Mouse (Mus musculus) ZHBTc4 (cell line): Measurements from ENCODE around the gene Pik3r6.
A peak's percentile ranks its signal among the peaks of the same experiment; 100 is the strongest.

ENCODE experiments used
- DNase-seq: peaks from one replicate; pipeline ENCODE4 v3.0.0-alpha.2; 2011; ENCODE audit warnings: low read depth, low spot score

The Pik3r6 gene

DNA sequence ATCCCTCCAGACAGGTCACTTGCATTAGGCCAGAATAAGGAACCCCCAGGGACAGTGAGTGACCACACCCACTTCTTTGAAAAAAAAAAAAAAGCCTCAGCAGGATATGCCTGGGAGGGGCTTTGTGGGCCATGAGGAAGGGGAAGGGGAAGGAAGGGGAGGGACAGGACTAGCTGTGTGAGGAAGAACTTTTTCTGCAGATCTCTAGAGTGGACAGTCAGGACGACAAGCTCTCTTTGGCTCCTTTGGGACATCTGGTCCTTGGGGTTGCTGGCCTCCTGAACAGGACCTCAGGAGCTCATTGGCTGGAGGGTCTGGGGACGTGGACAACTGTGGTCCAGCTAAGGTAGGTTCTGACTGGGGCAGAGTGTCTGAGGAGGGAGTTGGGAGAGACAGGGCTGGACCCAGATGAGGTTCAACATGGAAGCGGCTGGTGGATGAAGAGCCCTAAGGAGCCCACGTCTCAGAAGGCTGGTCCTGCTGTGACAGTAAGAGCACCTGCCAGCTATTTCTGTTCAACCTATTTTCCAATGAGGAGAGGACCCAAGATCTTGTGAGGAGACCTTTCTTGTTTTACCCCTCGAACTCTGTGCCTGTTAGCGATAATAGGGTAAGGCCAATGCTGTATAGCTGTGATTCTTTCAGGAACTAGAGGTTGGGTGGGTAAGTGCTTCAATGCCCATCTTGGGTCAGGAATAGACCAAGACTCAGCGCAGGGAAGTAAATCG is at the start of gene Pik3r6:
TSS of gene Pik3r6 (plus strand) at position 118 of the 728 bp plus-strand sequence.
- DNase-seq = no peak

DNA sequence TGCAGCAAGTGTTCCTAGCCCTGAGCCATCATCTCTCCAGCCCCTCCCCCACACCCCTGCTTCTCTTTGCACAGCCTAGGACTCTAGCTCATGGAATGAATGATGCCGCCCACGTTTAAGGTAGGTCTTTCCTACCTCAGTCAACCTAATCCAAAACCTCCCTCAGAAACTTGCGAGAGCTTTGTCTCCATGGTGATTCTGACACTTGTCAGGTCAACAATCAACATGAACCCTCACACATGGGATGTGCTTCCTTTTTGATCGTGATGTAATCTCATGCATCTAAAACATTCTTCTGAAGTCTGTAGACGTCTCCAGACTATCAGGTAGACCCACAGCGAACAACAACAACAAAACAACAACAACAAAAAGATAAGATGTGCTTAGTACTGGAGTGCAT is 49.5 kb upstream of the Pik3r6 start:
- no peak for DNase-seq

DNA sequence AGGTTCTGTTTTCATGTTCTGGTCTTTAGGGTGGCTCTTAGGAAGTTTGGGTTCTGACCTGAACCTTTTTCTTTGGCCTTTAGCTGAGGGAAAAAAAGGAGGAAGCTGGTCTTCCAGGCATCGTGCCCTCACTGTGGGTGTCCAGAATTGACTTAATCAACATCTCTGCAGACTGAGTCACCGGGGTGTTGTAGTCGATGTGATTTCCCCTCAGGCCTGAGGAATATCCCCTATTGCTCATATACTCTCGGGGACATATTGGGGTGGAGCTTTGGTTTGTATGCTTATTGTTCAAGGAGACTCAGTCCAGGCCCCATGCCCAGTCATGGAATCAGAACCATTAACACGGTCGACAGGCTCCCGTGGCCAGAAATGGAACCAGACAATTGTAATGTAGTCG is 44.7 kb upstream of the Pik3r6 start:
- DNase-seq = no peak

DNA sequence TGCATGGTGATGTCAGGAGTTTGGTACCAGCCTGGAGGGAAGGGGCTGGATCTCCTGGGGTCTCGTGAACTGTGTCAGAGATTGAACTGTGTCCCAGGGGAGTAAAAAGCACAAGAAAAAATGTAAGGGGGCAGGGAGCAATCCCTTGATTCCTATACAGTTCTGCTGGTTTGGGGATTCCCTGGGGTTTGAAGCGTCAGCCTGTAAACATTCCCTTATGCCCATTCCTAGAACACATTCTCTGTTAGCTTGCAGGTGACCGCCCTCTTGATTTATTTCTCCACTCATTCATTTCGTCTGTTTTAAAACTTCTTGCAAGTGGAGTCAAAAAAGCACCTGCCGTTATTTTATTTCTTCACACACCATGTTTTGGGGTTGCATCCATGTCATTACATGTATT is 43.8 kb upstream of the Pik3r6 start:
- DNase-seq = no peak

DNA sequence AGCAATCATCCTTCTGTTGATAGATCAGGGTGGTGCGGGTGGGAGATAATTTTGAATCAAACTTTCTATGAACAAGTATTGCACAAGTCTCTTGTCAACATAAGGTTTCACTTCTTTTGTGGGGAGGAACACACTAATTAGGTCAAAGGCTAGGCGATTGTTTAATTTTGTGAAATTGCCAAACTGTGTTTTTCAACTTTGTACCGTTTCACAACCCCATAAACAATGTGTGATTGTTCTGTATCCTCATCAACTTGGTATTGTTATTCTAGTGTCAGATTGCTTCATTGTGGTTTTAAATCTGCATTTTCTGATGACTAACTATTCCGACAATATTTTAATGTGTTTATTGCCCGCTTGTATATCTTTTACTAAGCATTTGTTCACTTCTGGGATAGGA is 43.3 kb upstream of the Pik3r6 start:
- DNase-seq = no peak

DNA sequence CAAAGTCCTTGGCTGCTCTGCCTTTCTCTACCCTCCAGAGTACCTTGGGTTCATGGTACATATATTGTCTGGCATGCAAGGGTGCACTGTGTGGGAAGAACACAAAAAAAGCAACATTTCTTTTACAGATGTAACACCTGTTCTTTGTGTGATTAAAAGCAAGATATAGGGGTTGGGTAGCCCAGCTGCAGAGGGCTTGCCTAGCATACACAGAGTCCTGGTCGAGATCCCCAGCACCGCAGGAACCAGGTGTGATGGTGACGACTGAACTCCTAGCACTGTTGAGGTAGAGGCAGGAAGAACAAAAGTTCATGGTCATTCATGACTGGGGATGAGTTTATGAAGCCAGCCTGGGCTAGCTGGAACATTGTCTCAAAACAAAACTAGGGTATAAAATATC is 40.1 kb upstream of the Pik3r6 start:
- DNase-seq = no peak

DNA sequence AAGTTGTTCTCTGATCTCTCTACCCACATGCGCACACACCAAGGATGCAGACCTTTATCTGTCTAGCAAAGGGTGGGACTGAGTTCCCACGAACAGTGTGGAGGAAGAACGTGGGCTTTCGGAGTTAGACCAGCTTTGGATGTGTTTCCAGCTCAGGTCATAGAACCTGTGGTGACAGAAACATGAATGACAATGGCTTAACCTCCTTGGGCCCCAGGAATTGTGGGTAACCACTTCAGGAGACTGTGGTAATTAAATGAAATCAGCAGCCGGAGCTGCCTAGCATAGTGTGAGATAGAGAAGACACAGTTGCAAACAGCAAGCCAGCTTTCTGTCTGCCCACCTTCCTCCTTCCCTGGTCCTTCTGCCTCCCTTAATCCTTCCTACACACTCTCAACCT is 38.6 kb upstream of the Pik3r6 start:
- no peak for DNase-seq

DNA sequence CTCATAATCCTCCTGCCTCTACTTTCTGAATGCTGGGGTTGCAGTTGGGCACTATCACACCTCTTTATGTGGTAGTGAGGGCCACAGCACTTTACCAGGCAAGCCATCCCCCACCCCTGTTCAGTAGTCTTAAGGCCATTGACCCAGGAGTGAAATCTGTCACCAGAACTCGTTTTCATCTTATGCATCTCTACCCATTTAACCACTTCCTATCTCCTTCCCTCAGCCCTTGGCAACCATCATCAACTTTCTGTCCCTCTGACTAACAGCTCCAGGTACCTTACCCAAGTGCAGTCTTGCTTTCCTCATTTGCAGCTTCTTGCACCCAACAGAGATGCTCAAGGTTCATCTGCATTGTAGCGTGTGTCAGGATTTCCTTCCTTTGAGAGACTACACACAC is 37.7 kb upstream of the Pik3r6 start:
- no peak for DNase-seq

DNA sequence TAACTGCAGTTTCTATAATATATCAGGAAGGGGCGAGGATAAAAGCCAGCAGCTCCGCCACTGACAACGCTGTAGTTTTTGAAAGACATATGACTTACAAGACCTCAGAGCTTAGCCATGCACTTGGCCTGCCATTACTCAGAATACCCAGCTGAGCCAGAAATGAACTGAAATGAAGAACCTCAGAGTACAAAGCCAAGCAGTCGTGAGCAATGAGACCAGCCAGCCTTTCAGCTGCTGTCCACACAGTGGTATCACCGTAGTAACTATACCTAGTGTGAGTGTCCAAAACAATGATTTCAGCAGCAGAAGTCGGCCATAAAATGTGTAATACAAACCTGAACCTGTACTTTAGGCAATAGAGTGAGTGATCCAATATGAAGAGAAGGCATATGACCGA is 35.4 kb upstream of the Pik3r6 start:
- DNase-seq = no peak

DNA sequence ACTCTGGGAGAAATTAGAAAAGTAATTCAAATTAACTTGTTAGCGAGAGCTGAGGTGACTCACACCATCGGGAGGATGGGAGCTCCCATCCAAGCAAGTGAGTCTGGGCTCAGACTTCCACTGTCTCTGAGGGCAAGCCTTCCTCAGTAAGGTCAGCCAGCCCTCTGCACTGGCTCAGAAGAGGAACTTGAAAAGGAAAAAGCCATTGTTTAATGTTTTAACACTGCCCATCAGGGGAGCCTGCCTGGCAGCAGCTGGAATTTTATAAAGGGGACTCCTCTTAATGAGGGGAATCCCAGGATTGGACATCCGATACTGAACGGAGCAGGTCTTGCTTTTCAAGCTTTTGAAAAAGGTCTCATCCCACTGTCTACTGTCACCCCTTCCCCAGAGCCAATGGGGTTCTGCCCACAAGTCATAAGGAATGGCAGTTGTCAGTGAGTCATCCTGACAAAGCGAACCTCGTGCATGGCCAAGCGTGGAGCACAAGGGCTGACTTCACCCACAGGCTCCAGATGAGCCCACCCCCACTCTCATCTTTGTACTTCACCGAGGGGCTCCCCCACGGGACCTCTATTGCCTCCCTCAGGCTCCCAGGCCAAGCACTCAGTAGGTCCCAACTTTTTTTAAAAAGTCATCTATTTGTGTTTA is 34.7 kb upstream of the Pik3r6 start:
- DNase-seq = no peak

DNA sequence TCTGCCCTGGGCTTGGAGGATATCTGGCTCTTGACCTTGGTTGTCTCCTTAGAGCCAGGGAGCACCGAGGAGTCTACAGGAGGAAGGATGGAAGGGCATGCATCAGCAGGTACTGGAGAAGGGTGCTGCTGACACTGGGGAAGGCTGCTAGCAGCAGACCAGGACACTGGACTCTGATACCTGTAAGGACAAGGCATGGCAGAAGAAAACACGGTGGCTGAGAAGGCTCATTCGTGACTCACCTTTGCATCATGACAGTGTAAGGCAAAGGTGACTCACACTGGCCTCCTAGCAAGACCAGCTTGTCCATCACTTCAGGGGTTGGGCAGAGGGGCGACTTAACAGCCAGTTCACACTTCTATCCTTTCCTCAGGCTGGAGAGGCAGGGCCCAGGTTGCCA is 33.9 kb upstream of the Pik3r6 start:
- DNase-seq = no peak

DNA sequence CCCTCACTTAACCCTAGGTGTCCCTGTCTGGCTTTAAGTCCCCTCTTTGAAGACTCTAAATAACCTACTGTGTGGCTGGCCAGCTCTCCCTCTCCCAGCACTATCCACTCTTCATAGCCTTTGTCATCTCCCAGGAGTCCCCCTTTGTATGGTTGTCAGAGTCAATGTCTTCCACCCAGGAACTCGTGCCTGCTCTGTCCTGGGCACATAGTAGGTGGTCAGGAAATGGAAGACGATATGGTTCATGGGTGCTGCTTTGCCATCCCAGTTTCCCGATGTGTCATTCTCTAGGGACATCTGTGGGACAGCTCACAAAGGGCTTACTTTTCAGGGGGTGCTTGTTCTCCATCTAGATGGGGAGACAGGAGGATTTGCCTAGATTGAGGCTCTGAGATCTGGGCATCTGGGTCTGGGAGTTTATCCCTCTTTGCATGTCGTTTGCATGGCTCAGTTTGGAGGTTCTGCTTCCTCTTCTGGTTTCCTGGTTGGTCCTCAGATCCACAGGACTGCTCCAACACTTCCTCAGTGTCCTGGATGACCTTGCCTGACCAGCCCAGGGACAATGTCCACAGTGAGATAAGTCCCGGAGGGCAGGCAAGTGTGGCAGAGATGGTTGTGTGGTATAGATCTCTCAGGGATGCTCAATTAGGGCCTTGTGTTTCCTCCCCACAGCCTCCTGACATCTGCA is 30.5 kb upstream of the Pik3r6 start:
- no peak for DNase-seq

DNA sequence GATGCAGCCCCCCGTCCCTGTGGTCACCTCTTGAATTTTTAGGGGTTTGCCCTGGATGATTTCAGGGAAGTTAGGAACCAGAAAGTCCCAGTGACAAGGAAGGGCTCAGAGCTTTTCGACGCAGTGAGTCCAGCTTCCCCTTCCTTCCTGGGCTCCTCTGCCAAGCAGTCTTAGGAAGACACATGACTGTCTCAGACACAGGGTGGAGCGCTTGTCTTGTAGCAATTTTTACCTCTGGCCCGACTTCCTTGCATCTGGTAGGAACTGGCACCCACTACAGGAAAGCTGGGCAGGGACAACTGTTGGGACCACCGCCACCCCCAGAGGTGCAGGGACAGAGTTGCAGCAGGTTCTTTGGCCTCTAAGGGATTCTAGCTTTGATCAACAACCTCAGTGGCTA is 28.2 kb upstream of the Pik3r6 start:
- DNase-seq = no peak

DNA sequence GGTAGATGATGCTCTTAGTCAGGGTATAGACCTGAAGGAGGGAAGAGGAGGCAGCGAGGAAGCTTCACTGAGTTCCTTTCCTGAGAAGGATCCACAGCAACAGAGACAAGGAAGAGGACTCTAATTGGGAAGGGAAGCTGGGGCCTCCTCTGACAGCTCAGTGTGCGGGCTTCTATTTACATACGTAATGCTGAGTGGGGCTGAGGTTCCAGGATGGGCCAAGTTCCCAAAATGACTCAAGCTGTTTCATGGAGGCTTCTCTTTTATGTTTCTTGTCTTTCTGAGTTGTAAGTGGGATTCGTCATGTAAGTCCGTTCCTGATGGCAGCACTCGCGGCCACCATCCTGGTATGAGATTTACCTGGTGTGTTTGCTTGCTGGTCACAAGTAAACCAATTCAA is 27.1 kb upstream of the Pik3r6 start:
- no peak for DNase-seq

DNA sequence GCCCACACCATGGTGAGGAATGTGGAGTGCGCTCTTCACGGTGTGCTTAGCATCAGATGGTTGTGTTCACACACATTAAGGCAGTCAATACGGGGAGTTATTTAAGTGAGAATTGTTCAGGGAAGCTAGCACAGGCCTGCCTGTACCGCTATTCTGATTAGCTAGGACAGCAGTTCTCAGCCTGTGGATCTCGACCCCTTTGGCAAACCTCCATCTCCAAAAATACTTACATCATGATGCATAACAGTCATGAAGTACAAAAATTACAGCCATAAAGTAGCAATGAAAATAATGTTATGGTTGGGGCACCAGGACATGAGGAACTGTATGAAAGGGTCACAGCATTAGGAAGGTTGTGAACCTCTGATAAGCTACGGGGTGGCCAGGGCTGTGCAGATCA is 25.2 kb upstream of the Pik3r6 start:
- no peak for DNase-seq

DNA sequence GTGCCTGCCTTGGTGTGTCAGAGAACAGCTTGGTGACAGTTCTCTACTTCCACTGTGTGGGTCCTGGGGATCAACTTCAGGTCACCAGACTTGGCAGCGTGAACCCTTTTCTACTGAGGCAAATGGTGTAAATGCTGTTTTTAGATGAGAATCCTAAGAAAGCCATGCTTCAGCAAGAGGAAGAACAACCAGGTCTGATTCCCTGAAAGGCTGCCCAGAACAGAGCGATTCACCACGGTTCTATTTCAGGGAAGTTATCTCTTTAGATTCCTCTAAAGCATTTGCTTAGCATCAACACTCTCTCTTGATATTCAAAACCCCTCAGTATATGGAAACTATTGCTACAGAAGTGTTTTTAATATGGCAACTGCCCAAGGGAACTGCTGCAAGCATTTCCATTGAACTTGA is 24.2 kb upstream of the Pik3r6 start:
- no peak for DNase-seq

DNA sequence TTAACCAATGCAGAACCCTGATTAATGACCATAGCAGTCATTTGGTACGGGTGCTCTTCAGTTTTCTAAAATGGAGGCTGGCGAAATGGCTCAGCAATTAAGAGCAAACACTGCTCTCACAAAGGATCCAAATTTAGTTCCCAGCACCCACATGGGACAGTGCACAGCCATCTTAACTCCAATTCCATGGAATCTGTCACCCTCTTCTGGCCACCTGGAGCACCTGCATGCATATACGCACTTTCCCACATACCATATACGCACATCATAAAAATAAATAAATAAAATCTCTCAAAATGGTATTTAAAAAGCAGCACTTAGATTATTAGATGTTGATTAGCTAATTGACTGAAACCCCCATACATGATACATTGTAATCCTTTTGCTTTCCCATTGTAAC is 22.2 kb upstream of the Pik3r6 start:
- peak; percentile 44 for DNase-seq

DNA sequence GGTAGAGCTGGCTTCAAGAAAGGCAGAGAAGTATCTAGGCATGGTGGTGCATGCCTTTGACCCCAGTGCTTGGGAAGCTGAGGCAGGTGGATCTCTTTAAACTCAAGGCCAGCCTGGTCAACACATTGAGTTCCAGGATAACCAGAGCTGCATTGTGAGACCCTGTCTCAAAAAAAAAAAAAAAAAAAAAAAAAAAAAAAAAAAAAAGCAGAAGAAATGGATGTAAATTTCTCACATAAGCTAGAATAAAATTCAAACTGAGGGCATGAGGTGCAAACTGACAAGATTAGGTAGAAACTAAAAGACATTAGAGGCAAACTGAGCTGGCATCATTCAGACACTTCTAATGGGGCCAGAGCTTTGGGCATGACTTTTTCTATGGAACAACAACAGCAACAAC is 20.8 kb upstream of the Pik3r6 start:
- no peak for DNase-seq

DNA sequence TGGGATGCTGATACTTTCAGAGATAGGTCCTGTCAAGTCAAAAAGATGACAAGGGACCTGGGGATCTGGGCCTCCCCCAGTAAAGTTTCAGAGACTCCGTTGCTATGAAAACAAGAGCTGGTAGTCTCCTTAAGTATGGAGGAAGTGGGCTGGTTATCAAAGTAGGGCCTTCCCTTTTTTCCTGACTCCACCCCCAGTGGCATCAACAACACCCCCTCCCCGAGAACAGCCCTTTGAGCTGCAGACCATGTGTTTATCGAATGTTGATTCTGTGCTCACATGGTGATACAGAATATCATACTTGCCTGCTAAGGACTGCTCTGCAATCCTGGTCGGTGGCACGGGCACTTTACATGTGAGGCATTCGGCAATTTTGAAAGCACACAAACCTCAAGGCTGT is 19.6 kb upstream of the Pik3r6 start:
- no peak for DNase-seq

DNA sequence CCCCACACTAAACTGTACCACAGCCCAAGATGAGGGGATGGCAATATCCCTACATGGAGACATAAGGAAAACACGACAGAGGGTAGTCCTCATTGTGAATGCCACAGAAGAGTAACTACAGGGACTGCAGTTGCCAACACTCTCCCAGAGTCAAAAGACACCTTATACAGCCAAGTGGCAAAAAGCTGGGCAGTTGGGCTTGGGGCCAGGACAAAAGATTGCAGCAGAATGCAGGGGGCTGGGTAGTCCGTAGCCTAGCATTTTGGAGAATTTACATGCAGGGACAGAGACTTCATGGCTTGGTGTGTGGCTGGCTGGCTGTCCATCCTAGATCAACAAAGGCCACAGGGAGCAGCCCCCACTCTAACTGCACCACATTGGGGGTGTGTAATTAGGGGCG is 18.4 kb upstream of the Pik3r6 start:
- no peak for DNase-seq

DNA sequence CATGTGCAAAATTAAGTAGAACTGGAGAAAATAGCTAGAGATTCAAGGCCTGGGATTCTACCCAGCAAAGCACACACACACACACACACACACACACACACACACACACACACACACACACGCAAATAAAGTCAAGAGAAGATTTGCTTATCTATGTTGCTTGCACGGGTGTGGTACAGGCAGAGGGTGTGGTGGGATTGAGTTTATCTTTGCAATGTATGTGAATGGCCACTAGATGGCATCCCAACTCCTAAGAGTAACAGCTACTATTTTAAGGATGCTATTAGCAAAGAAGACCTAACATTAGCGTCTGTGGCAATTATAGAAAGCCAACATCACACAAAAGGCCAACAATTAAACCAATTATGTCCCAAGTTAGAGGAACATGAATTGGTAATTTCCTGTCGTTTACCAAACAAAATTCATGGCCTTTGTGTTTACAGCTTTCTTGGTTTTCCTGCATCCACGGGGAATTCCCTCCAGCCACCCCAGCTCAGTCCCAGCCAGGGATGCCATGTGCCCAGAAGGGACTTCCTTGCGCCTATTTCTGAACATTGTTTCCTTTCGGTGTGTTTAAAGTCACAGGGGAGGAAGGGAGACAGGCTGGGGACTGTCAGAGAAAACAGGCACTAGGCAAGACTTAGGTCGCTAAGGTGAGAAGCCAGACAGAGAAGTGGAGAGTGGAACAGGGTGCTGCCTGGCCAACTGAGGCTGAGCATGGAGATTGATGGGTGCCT is 17.4 kb upstream of the Pik3r6 start:
- DNase-seq = peak; percentile 75

DNA sequence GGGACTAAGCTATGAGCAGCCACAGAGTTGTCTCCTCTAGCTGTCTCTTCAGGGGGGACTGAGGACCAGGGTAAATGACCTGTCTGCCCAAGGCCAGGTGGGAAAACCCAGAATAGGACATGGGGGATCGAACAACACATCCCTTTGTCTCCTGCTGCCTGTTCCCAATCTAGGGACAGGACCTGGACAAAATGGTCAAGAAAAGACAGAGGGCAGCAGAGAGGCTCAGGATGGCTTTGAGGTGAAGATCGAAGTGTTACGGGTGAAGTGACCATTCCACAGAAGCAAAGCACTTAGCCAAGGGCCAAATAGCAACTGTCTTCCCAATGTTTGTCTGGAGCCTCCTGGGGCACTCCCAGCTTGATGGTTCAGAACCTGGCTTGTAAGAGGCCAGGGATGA is 16.7 kb upstream of the Pik3r6 start:
- DNase-seq = no peak
